Mouse (Mus musculus) kidney, adult 2 months (tissue): ENCODE measurements around the gene Golga5. TPM values are rescaled to one million over a fixed set of nuclear protein-coding genes. Genes with fewer than 3 reads are reported as not detected.

Experiments
- DNase-seq: peaks from one replicate; pipeline ENCODE4 v3.0.0; 2021
- H3K27ac ChIP-seq: fragments of 200-500 bp; 2 replicates; pipeline ENCODE4 v1.5.1; 2012; ENCODE audit warnings: low read depth, low read length, control low read depth, inconsistent platforms; ENCODE audit not compliant: insufficient read depth
- H3K27me3 ChIP-seq: fragments of 200-500 bp; replicated peaks from 2 replicates; pipeline ENCODE4 v1.6.1; 2012; ENCODE audit warnings: mild to moderate bottlenecking, moderate library complexity, low read length, inconsistent platforms; ENCODE audit not compliant: control insufficient read depth, insufficient read depth
- H3K36me3 ChIP-seq: fragments of 200-500 bp; 2 replicates; pipeline ENCODE4 v1.6.1; 2012; ENCODE audit warnings: mild to moderate bottlenecking, moderate library complexity, low read length, inconsistent platforms; ENCODE audit not compliant: control insufficient read depth, insufficient read depth
- H3K4me1 ChIP-seq: fragments of 200-500 bp; 2 replicates; pipeline ENCODE4 v1.6.1; 2011; ENCODE audit warnings: low read length; ENCODE audit not compliant: control insufficient read depth, insufficient read depth
- H3K4me3 ChIP-seq: fragments of 200-500 bp; 2 replicates; pipeline ENCODE4 v1.5.1; 2011; ENCODE audit warnings: mild to moderate bottlenecking, low read depth, low read length, control low read depth; ENCODE audit not compliant: insufficient read depth
- CTCF ChIP-seq: fragments of 200-500 bp; conservative IDR thresholded peaks from 2 replicates; pipeline ENCODE4 v1.5.1; 2011; ENCODE audit warnings: low read depth, mild to moderate bottlenecking, control low read depth, low read length, moderate library complexity, mixed read lengths; ENCODE audit not compliant: insufficient read depth, insufficient read length
- POLR2A ChIP-seq: fragments of 200-500 bp; IDR thresholded peaks from one replicate; pipeline ENCODE4 v1.6.1; 2011; ENCODE audit warnings: low read depth, low read length, control low read depth
- WGBS: fragments of 180-500 bp; shearing (Covaris S2); methylation state at CpG from one replicate; pipeline ENCODE4 v1.1.7; 2018; 5-methylcytosine and 5-hydroxymethylcytosine counted together
- polyA plus RNA-seq: library from polyadenylated mRNA; depleted of rRNA; stranded (reverse); fragments of >200 nt; gene quantifications from 2 replicates; pipeline ENCODE4 v1.2.3, GENCODE M21; 2012; rRNA removed

Golga5 gene
- polyA plus RNA-seq: 12.8 and 14.8 TPM in 2 replicates

DNA sequence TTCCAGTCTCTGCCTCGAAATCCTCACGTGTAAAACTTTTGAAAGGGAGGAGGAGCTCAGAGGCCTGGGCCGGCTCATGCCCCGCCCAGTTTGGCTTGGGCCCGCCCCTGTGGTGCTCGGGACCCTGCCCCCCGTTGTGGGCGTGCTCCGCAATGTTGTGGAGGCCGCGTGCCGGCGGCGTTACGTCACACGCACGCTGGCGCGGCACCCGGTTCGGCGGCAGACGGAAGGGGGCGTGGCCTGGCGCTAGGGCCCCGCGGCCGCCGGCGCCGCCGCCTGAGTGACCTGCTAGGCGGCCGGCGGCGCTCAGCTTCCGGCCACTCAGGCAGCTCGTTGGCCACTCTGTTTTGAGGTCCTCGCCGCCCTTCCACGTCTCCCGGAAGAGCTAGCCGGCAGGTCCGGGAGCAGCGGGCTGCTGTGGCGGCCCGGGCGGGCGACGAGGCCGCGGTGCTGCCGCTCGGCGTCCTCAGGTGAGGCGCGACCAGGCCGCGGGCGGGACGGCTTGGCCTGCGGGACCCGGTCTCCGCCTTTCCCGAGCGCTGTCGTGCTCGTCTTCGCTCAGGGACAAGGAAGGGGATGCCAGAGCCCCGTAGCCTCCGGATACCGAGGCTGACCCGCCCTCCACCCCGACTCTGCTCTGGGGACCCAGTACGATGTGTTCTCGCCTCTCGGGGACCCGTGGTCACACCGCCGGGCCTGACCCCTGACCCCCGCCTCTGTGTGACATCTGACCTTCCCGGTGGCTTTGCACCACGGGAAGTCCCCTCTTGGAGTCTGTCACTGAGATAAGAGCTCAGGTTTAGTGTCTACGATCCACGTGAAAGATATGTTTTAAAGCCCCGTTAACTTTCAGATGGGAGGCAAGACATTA is at the start of gene Golga5:
Gene Golga5 (plus strand): TSS at position 242 of the 871 bp plus-strand sequence.
- Histone ChIP-seq H3K4me1 (peaks cover 3% of the 10 kb centered on the region; the same call in 1 of the 2 replicates), H3K4me3 (peak within 1 kb of the TSS; percentile 95), H3K27me3 (no peaks in the 10 kb centered on the region), H3K36me3 (peaks cover 4% of the 10 kb centered on the region), H3K27ac (peak within 1 kb of the TSS; percentile 58; the same call in 1 of the 2 replicates)
- under 1% methylated on average over 84 of the region's 86 CpGs for WGBS
- no peak for TF ChIP-seq CTCF
- peak; percentile 62 for TF ChIP-seq POLR2A
- DNase-seq: peak; percentile 99

DNA sequence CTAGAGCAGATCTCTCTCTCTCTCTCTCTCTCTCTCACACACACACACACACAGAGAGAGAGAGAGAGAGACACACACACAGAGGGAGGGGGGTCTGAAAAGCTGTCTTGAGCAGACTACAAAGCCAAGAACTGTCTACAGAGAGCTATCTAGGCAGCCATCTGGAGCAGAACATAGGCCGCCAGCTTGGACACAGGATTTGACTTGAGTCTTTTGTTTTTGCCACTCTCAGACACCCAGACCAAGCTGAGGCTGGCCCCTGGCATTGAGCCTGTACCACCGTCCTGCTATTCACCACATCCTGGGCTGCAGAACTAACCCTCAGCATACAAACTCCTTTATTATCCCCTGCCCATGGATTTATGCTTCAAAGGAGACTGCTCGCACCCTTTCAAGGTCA is 49.4 kb upstream of the Golga5 start:
- Histone ChIP-seq H3K27ac (peak overlapping the region; percentile 51), H3K4me3 (no peak overlapping the region), H3K27me3 (no peaks in the 10 kb centered on the region), H3K4me1 (peaks cover 33% of the 10 kb centered on the region; the same call in 1 of the 2 replicates), H3K36me3 (0 out of 2 replicates have a peak, but pooled peaks cover 4% of the 10 kb centered on the region)
- 37% methylated on average over 3 of the region's 3 CpGs for WGBS
- TF ChIP-seq POLR2A: no peak
- peak; percentile 45 for DNase-seq

DNA sequence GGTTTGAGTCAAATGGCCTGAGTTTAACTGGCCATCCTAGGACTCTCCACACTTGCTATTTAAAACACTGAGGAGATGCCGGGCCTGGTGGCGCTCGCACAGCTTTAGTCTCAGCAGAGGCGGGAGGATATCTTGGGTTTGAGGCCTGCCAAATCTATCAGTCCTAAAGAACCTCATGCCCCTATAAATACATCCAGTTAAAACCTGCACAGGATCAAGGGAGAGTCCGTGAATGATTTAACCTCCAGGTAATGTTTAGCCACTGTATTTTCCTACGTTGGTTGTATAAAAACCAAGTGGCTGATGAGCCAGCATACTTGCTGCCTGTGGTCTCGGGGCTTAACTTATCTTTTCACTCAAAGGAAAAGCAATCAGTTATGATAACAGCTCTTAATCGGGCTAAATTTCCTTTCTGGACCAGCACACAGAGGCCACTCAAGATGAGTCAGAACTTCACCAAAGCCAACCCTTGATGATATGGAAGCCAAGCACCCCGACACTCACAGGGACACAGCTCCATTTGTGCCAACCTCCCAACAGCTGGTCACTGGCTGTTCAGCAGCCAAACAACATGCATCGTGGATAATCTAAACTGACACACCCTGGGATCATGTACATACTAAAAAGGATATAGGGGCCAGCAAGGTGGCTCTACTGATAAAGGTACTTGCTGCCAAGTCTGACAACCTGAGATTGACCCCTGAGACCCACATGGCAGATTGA is 48.6 kb upstream of the Golga5 start:
- peaks cover 33% of the 10 kb centered on the region; the same call in 1 of the 2 replicates for H3K4me1 ChIP-seq
- H3K4me3 ChIP-seq: peak overlapping the region; percentile 2
- WGBS: 42% methylated on average over 10 of the region's 10 CpGs
- peak overlapping the region; percentile 70 for H3K27ac ChIP-seq
- H3K27me3 ChIP-seq: no peaks in the 10 kb centered on the region
- 0 out of 2 replicates have a peak, but pooled peaks cover 4% of the 10 kb centered on the region for H3K36me3 ChIP-seq
- DNase-seq: peak; percentile 88
- no peak for TF ChIP-seq POLR2A
- TF ChIP-seq CTCF: no peak

DNA sequence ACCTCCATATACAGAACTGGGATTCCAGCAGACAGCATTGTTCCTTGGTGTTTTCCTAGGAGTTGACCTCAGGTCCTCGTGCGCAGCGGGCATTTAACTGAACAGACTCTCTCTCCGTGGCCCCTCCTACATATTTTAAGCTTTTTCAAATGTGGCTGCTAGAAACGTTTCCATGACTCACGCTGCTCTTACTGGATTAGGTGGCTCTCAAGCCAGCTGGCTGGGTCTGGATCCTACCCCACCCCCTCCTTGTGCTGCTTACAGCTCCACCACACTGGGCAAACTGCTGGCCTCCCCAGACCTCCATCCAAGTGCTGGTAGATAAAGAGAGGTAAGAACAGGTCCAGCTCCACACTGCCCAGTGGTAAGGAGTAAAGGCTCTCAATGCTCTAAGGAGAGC is 46.9 kb upstream of the Golga5 start:
- DNase-seq: peak; percentile 81
- Histone ChIP-seq H3K4me1 (peaks cover 30% of the 10 kb centered on the region; the same call in 1 of the 2 replicates), H3K27me3 (no peaks in the 10 kb centered on the region), H3K4me3 (peak overlapping the region; percentile 59), H3K27ac (peak overlapping the region; percentile 91), H3K36me3 (0 out of 2 replicates have a peak, but pooled peaks cover 1% of the 10 kb centered on the region)
- WGBS: 42% methylated on average over 6 of the region's 6 CpGs
- TF ChIP-seq POLR2A: no peak
- no peak for TF ChIP-seq CTCF

- 59% methylated on average over 11 of the region's 11 CpGs for WGBS
- TF ChIP-seq CTCF (no peak), POLR2A (no peak)
- H3K27ac ChIP-seq: peak overlapping the region; percentile 91
Measured at GRCm38 (mm10) chr12:102422623-102423320, 46.2 kb upstream of the Golga5 start.

GRCm38 (mm10) chr12:102423625-102424024 is 45.3 kb upstream of the Golga5 start:
- H3K27ac ChIP-seq: peak overlapping the region; percentile 91

More at GRCm38 (mm10) chr12:102422623-102423320, 46.2 kb upstream of the Golga5 start:
- Histone ChIP-seq H3K27me3 (no peaks in the 10 kb centered on the region), H3K4me1 (peaks cover 23% of the 10 kb centered on the region; the same call in 1 of the 2 replicates), H3K36me3 (0 out of 2 replicates have a peak, but pooled peaks cover 1% of the 10 kb centered on the region), H3K4me3 (peak overlapping the region; percentile 59)
- DNase-seq: peak; percentile 75

More at GRCm38 (mm10) chr12:102423625-102424024, 45.3 kb upstream of the Golga5 start:
- Histone ChIP-seq H3K4me3 (peak overlapping the region; percentile 59), H3K4me1 (peaks cover 19% of the 10 kb centered on the region; the same call in 1 of the 2 replicates), H3K27me3 (no peaks in the 10 kb centered on the region), H3K36me3 (0 out of 2 replicates have a peak, but pooled peaks cover 1% of the 10 kb centered on the region)
- TF ChIP-seq POLR2A: no peak
- TF ChIP-seq CTCF: no peak
- 73% methylated on average over 8 of the region's 8 CpGs for WGBS
- DNase-seq: peak; percentile 67
